Mouse (Mus musculus) mesoderm, embryonic 11.5 days (tissue): Measurements from ENCODE around the gene Rps6kc1.
"Not testable (repeated sequence)": the region's sequence is repeated elsewhere in the genome, so short reads cannot be mapped to it uniquely, and the experiment has no call there.

Experiments
- DNase-seq: peaks from one replicate; pipeline ENCODE4 v3.0.0-alpha.2; 2012; ENCODE audit warnings: low read depth, low spot score

Rps6kc1 gene

GRCm38 (mm10) chr1:190911415-190912123 is at the start of gene Rps6kc1:
Gene Rps6kc1 (minus strand): TSS chr1:190911770.
- DNase-seq: peak; percentile 90

- no peak for DNase-seq
Observed at GRCm38 (mm10) chr1:190958821-190959220, 47.3 kb upstream of the Rps6kc1 start.

- no peak for DNase-seq
Observed at GRCm38 (mm10) chr1:190953009-190953408, 41.4 kb upstream of the Rps6kc1 start.

GRCm38 (mm10) chr1:190951014-190951413 is 39.4 kb upstream of the Rps6kc1 start:
- DNase-seq: no peak

- DNase-seq: no peak
Observed at GRCm38 (mm10) chr1:190948846-190949245, 37.3 kb upstream of the Rps6kc1 start.

GRCm38 (mm10) chr1:190948439-190948838 is 36.9 kb upstream of the Rps6kc1 start:
- no peak for DNase-seq

GRCm38 (mm10) chr1:190947986-190948385 is 36.4 kb upstream of the Rps6kc1 start:
- no peak for DNase-seq

GRCm38 (mm10) chr1:190944109-190944760 is 32.7 kb upstream of the Rps6kc1 start:
- peak; percentile 63 for DNase-seq

GRCm38 (mm10) chr1:190939803-190940202 is 28.2 kb upstream of the Rps6kc1 start:
- no peak for DNase-seq

GRCm38 (mm10) chr1:190930181-190930580 is 18.6 kb upstream of the Rps6kc1 start:
- DNase-seq: no peak

GRCm38 (mm10) chr1:190929010-190929695 is 17.6 kb upstream of the Rps6kc1 start:
- peak; percentile 58 for DNase-seq

- DNase-seq: peak; percentile 98
Observed at GRCm38 (mm10) chr1:190928370-190929009, 16.9 kb upstream of the Rps6kc1 start.

- no peak for DNase-seq
Observed at GRCm38 (mm10) chr1:190927751-190928369, 16.3 kb upstream of the Rps6kc1 start.

- no peak for DNase-seq
Observed at GRCm38 (mm10) chr1:190927311-190927710, 15.7 kb upstream of the Rps6kc1 start.

- DNase-seq: not testable (repeated sequence)
Observed at GRCm38 (mm10) chr1:190924812-190925211, 13.2 kb upstream of the Rps6kc1 start, which contains the start of gene Angel2. Gene Angel2 (plus strand): TSS chr1:190925112.

GRCm38 (mm10) chr1:190919725-190920469 is 8.3 kb upstream of the Rps6kc1 start:
- DNase-seq: no peak

- DNase-seq: no peak
Observed at GRCm38 (mm10) chr1:190918938-190919337, 7.4 kb upstream of the Rps6kc1 start.

GRCm38 (mm10) chr1:190912623-190913022 is 1.1 kb upstream of the Rps6kc1 start:
- DNase-seq: no peak

- no peak for DNase-seq
Observed at GRCm38 (mm10) chr1:190910836-190911235, 734 bp downstream of the Rps6kc1 start.

GRCm38 (mm10) chr1:190904714-190905113 is 6.9 kb downstream of the Rps6kc1 start:
- no peak for DNase-seq

GRCm38 (mm10) chr1:190904136-190904535 is 7.4 kb downstream of the Rps6kc1 start:
- DNase-seq: no peak
